Mouse (Mus musculus) stomach, postnatal 0 days (tissue): ENCODE measurements at regions not wholly inside any gene's neighbourhood (a gene's known extent, or its start where the extent isn't known, plus 50 kb on each side); places are given as distances from the start of the nearest gene placed in this dataset.

Experiments used
- ATAC-seq: fragments of 200-750 bp; cut with Nextera tagmentation; 2 replicates; pipeline ENCODE4 v1.8.0; 2017; ENCODE audit not compliant: low FRiP score, low TSS enrichment
- DNase-seq: peaks from one replicate; pipeline ENCODE4 v3.0.0-alpha.2; 2016; ENCODE audit warnings: low spot score
- H3K27ac ChIP-seq: fragments of 300-500 bp; sonication (generic); replicated peaks from 2 replicates; pipeline ENCODE4 v1.5.1; 2014; ENCODE audit warnings: mild to moderate bottlenecking, control low read depth
- H3K27me3 ChIP-seq: fragments of 300-500 bp; sonication (generic); 2 replicates; pipeline ENCODE4 v1.6.1; 2014; ENCODE audit warnings: low read length; ENCODE audit not compliant: control insufficient read depth, insufficient read depth
- H3K36me3 ChIP-seq: fragments of 300-500 bp; sonication (generic); 2 replicates; pipeline ENCODE4 v1.6.1; 2014; ENCODE audit warnings: low read length, mixed read lengths; ENCODE audit not compliant: control insufficient read depth, insufficient read depth
- H3K4me1 ChIP-seq: fragments of 300-500 bp; sonication (generic); replicated peaks from 2 replicates; pipeline ENCODE4 v1.6.1; 2014; ENCODE audit warnings: antibody characterized with exemption; ENCODE audit not compliant: control insufficient read depth, insufficient read depth
- H3K4me2 ChIP-seq: fragments of 300-500 bp; sonication (generic); replicated peaks from 2 replicates; pipeline ENCODE4 v1.6.1; 2014; ENCODE audit warnings: low read depth, mild to moderate bottlenecking, control low read depth, moderate library complexity
- H3K4me3 ChIP-seq: fragments of 300-500 bp; sonication (generic); 2 replicates; pipeline ENCODE4 v1.5.1; 2014; ENCODE audit warnings: low read depth, low read length, control low read depth
- H3K9ac ChIP-seq: fragments of 300-500 bp; sonication (generic); 2 replicates; pipeline ENCODE4 v1.6.1; 2014; ENCODE audit warnings: mild to moderate bottlenecking, low read length, control low read depth, mixed read lengths
- H3K9me3 ChIP-seq: fragments of 300-500 bp; sonication (generic); 2 replicates; pipeline ENCODE4 v1.6.1; 2016; ENCODE audit warnings: low read length; ENCODE audit not compliant: control insufficient read depth
- CTCF ChIP-seq: IDR thresholded peaks from 2 replicates; pipeline ENCODE4 v1.5.1; 2016; ENCODE audit warnings: antibody characterized with exemption, low read depth, mild to moderate bottlenecking, moderate library complexity
- EP300 ChIP-seq: optimal IDR thresholded peaks from 2 replicates; pipeline ENCODE3; 2016; ENCODE audit warnings: antibody characterized with exemption
- WGBS: fragments of 180-500 bp; shearing (Covaris S2); extraction: QIAGEN DNeasy Blood & Tissue Kit; methylation state at CpG from one replicate; pipeline ENCODE4 v1.1.7; 2014; 5-methylcytosine and 5-hydroxymethylcytosine counted together

DNA sequence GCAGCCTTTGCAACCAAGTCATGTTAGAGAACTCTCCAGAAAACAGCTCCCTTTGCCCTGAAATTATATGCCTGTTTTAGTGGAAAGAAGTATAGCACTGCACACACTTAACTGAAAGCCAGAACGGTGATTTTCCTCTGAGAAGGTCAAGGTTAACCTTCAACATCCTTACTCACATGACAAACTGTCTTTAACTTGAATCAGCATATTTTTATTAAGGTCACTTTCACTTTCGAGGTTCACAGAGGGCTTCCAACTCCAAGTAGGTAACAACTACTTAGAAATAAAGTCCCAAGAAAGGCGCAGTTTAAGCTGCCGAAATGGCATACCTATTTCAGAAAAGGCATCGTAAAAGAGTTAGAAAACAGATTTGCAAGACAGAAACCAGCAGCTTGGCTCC lies 502.4 kb downstream of the Adgrl2 start:
- no peaks in the 10 kb centered on the region for H3K27me3 ChIP-seq
- H3K4me3 ChIP-seq, result no peak overlapping the region
- H3K27ac ChIP-seq, result no peak overlapping the region
- no peak for ATAC-seq
- no peaks in the 10 kb centered on the region for H3K9me3 ChIP-seq
- DNase-seq, result no peak
- no peaks in the 10 kb centered on the region for H3K4me1 ChIP-seq
- 77% methylated on average over 5 of the region's 5 CpGs for WGBS
- TF ChIP-seq CTCF (no peak), EP300 (no peak)
- no peak overlapping the region for H3K9ac ChIP-seq
- H3K36me3 ChIP-seq, result no peaks in the 10 kb centered on the region
- H3K4me2 ChIP-seq, result no peak overlapping the region

- Histone ChIP-seq H3K27ac (no peak overlapping the region), H3K4me2 (no peak overlapping the region), H3K27me3 (no peaks in the 10 kb centered on the region), H3K36me3 (no peaks in the 10 kb centered on the region), H3K9ac (no peak overlapping the region), H3K4me3 (no peak overlapping the region), H3K9me3 (no peaks in the 10 kb centered on the region), H3K4me1 (no peaks in the 10 kb centered on the region)
- WGBS, result 91% methylated on average over 8 of the region's 8 CpGs
- no peak for TF ChIP-seq EP300
- TF ChIP-seq CTCF, result no peak
- no peak for DNase-seq
- no peak for ATAC-seq
Observed at GRCm38 (mm10) chr3:148475862-148476261, 514.5 kb downstream of the Adgrl2 start.

GRCm38 (mm10) chr3:148472943-148473444 lies 517.4 kb downstream of the Adgrl2 start:
- DNase-seq, result no peak
- H3K4me2 ChIP-seq, result no peak overlapping the region
- WGBS, result 78% methylated on average over 6 of the region's 6 CpGs

GRCm38 (mm10) chr3:148465456-148465855 lies 524.9 kb downstream of the Adgrl2 start:
- Histone ChIP-seq H3K4me1 (no peaks in the 10 kb centered on the region), H3K9me3 (no peaks in the 10 kb centered on the region), H3K27ac (no peak overlapping the region), H3K4me3 (no peak overlapping the region), H3K9ac (no peak overlapping the region), H3K4me2 (no peak overlapping the region), H3K36me3 (no peaks in the 10 kb centered on the region), H3K27me3 (no peaks in the 10 kb centered on the region)
- DNase-seq (no peak), ATAC-seq (no peak)
- no peak for TF ChIP-seq CTCF
- TF ChIP-seq EP300, result no peak
- WGBS, result 55% methylated on average over 3 of the region's 3 CpGs

More at GRCm38 (mm10) chr3:148472943-148473444, 517.4 kb downstream of the Adgrl2 start:
- ATAC-seq, result no peak
- H3K4me3 ChIP-seq, result no peak overlapping the region
- TF ChIP-seq EP300 (no peak), CTCF (no peak)
- H3K9ac ChIP-seq, result no peak overlapping the region
- H3K9me3 ChIP-seq, result no peaks in the 10 kb centered on the region
- no peaks in the 10 kb centered on the region for H3K4me1 ChIP-seq
- no peak overlapping the region for H3K27ac ChIP-seq
- no peaks in the 10 kb centered on the region for H3K27me3 ChIP-seq
- no peaks in the 10 kb centered on the region for H3K36me3 ChIP-seq

GRCm38 (mm10) chr3:148462791-148463190 lies 527.6 kb downstream of the Adgrl2 start:
- no peaks in the 10 kb centered on the region for H3K36me3 ChIP-seq
- TF ChIP-seq EP300, result no peak
- TF ChIP-seq CTCF, result no peak
- no peaks in the 10 kb centered on the region for H3K4me1 ChIP-seq
- no peak overlapping the region for H3K27ac ChIP-seq
- H3K4me2 ChIP-seq, result no peak overlapping the region
- H3K4me3 ChIP-seq, result no peak overlapping the region
- no peak overlapping the region for H3K9ac ChIP-seq
- H3K9me3 ChIP-seq, result no peaks in the 10 kb centered on the region
- DNase-seq (no peak), ATAC-seq (no peak)
- 89% methylated on average over 10 of the region's 10 CpGs for WGBS
- no peaks in the 10 kb centered on the region for H3K27me3 ChIP-seq

GRCm38 (mm10) chr3:148448888-148449287 lies 541.5 kb downstream of the Adgrl2 start:
- 61% methylated on average over 3 of the region's 3 CpGs for WGBS
- Histone ChIP-seq H3K4me1 (no peaks in the 10 kb centered on the region), H3K27me3 (no peaks in the 10 kb centered on the region), H3K27ac (no peak overlapping the region), H3K9me3 (no peaks in the 10 kb centered on the region), H3K4me3 (no peak overlapping the region), H3K36me3 (no peaks in the 10 kb centered on the region), H3K9ac (no peak overlapping the region), H3K4me2 (no peak overlapping the region)
- ATAC-seq, result no peak
- DNase-seq, result no peak
- TF ChIP-seq CTCF (no peak), EP300 (no peak)
